Mouse (Mus musculus) midbrain, embryonic 16.5 days (tissue): Measurements from ENCODE around the gene Zswim3. TPM values are rescaled to one million over a fixed set of nuclear protein-coding genes. Genes with fewer than 3 reads are reported as not detected.
A peak's percentile ranks its signal among the peaks of the same experiment; 100 is the strongest.
"Not testable (repeated sequence)": the region's sequence is repeated elsewhere in the genome, so short reads cannot be mapped to it uniquely, and the experiment has no call there.

Source experiments
- ATAC-seq: fragments of 200-750 bp; cut with Nextera tagmentation; 2 replicates; pipeline ENCODE4 v1.8.0; 2017; ENCODE audit warnings: moderate TSS enrichment
- H3K27ac ChIP-seq: fragments of 300-500 bp; sonication (generic); 2 replicates; pipeline ENCODE4 v1.5.1; 2014; ENCODE audit warnings: mild to moderate bottlenecking, low read length, mixed read lengths
- H3K27me3 ChIP-seq: fragments of 300-500 bp; sonication (generic); 2 replicates; pipeline ENCODE4 v1.6.1; 2014; ENCODE audit warnings: low read depth, low read length, mixed read lengths; ENCODE audit not compliant: control insufficient read depth, insufficient read depth
- H3K36me3 ChIP-seq: fragments of 300-500 bp; sonication (generic); 2 replicates; pipeline ENCODE4 v1.6.1; 2014; ENCODE audit warnings: mild to moderate bottlenecking, low read length, moderate library complexity, mixed read lengths; ENCODE audit not compliant: control insufficient read depth, insufficient read depth
- H3K4me1 ChIP-seq: fragments of 300-500 bp; sonication (generic); 2 replicates; pipeline ENCODE4 v1.6.1; 2014; ENCODE audit warnings: mild to moderate bottlenecking, low read length, mixed read lengths; ENCODE audit not compliant: control insufficient read depth, insufficient read depth
- H3K4me2 ChIP-seq: fragments of 300-500 bp; sonication (generic); 2 replicates; pipeline ENCODE4 v1.6.1; 2014; ENCODE audit warnings: mild to moderate bottlenecking, low read length, mixed read lengths
- H3K4me3 ChIP-seq: fragments of 300-500 bp; sonication (generic); 2 replicates; pipeline ENCODE4 v1.5.1; 2014; ENCODE audit warnings: low read depth, mild to moderate bottlenecking, low read length, moderate library complexity, mixed read lengths
- H3K9ac ChIP-seq: fragments of 300-500 bp; sonication (generic); 2 replicates; pipeline ENCODE4 v1.6.1; 2014; ENCODE audit warnings: low read depth, low read length, mixed read lengths
- H3K9me3 ChIP-seq: fragments of 300-500 bp; sonication (generic); replicated peaks from 2 replicates; pipeline ENCODE4 v1.6.1; 2014; ENCODE audit warnings: mild to moderate bottlenecking, low read length, mixed read lengths; ENCODE audit not compliant: control insufficient read depth, poor library complexity, severe bottlenecking
- WGBS: fragments of 180-500 bp; shearing (Covaris S2); extraction: QIAGEN DNeasy Blood & Tissue Kit; methylation state at CpG from one replicate; pipeline ENCODE4 v1.1.7; 2014; 5-methylcytosine and 5-hydroxymethylcytosine counted together
- polyA plus RNA-seq: library from polyadenylated mRNA; unstranded; fragments of >200 nt; fragmentation: Nextera tagmentation; extraction: Ambion mirVana; gene quantifications from 2 replicates; pipeline ENCODE4 v1.2.1, GENCODE M21; 2015

The Zswim3 gene
- polyA plus RNA-seq, 1 experiment from 2014 or later, result 17.4 TPM

GRCm38 (mm10) chr2:164835164-164835563 lies 30.3 kb downstream of the Zswim3 start:
- H3K4me1 ChIP-seq, result peaks cover 13% of the 10 kb centered on the region
- ATAC-seq, result no peak
- no peak overlapping the region for H3K4me3 ChIP-seq
- H3K9me3 ChIP-seq, result no peaks in the 10 kb centered on the region
- H3K27ac ChIP-seq, result no peak overlapping the region
- WGBS, result 96% methylated on average over 4 of the region's 4 CpGs
- H3K36me3 ChIP-seq, result peaks cover 16% of the 10 kb centered on the region
- H3K4me2 ChIP-seq, result no peak overlapping the region
- H3K9ac ChIP-seq, result no peak overlapping the region
- H3K27me3 ChIP-seq, result no peaks in the 10 kb centered on the region

GRCm38 (mm10) chr2:164845782-164846181 lies 40.9 kb downstream of the Zswim3 start:
- H3K4me3 ChIP-seq, result no peak overlapping the region
- H3K4me2 ChIP-seq, result no peak overlapping the region
- peaks cover 3% of the 10 kb centered on the region; the same call in 1 of the 2 replicates for H3K36me3 ChIP-seq
- H3K27ac ChIP-seq, result no peak overlapping the region
- 54% methylated on average over 3 of the region's 3 CpGs for WGBS
- ATAC-seq, result no peak
- H3K9ac ChIP-seq, result no peak overlapping the region
- H3K4me1 ChIP-seq, result no peaks in the 10 kb centered on the region
- no peaks in the 10 kb centered on the region for H3K27me3 ChIP-seq
- no peaks in the 10 kb centered on the region for H3K9me3 ChIP-seq

- H3K27me3 ChIP-seq, result no peaks in the 10 kb centered on the region
- no peaks in the 10 kb centered on the region for H3K9me3 ChIP-seq
- no peak overlapping the region for H3K9ac ChIP-seq
- H3K4me3 ChIP-seq, result no peak overlapping the region
- no peak overlapping the region for H3K4me2 ChIP-seq
- no peaks in the 10 kb centered on the region for H3K36me3 ChIP-seq
- H3K4me1 ChIP-seq, result no peaks in the 10 kb centered on the region
- no peak overlapping the region for H3K27ac ChIP-seq
- WGBS, result 89% methylated on average over 8 of the region's 8 CpGs
- ATAC-seq, result no peak
Observed at GRCm38 (mm10) chr2:164850061-164850460, 45.2 kb downstream of the Zswim3 start.

- not testable (repeated sequence) for H3K27ac ChIP-seq, H3K4me3 ChIP-seq, H3K9ac ChIP-seq, ATAC-seq, H3K9me3 ChIP-seq, H3K4me2 ChIP-seq, H3K36me3 ChIP-seq, H3K27me3 ChIP-seq
- WGBS, result 74% methylated on average over 5 of the region's 5 CpGs
- peaks cover 17% of the 10 kb centered on the region for H3K4me1 ChIP-seq
Observed at GRCm38 (mm10) chr2:164855572-164855971, 50.7 kb downstream of the Zswim3 start.

GRCm38 (mm10) chr2:164856309-164857100 lies 51.6 kb downstream of the Zswim3 start:
- H3K4me1 ChIP-seq, result peaks cover 17% of the 10 kb centered on the region
- H3K9me3 ChIP-seq, result no peaks in the 10 kb centered on the region
- H3K9ac ChIP-seq, result peak overlapping the region; percentile 62; the same call in 1 of the 2 replicates
- no peaks in the 10 kb centered on the region for H3K36me3 ChIP-seq
- ATAC-seq, result peak; percentile 61
- peak overlapping the region; percentile 98 for H3K4me2 ChIP-seq
- WGBS, result 2% methylated on average over 42 of the region's 42 CpGs
- H3K27me3 ChIP-seq, result peaks cover 9% of the 10 kb centered on the region
- peak overlapping the region; percentile 50 for H3K4me3 ChIP-seq
- H3K27ac ChIP-seq, result no peak overlapping the region

- Histone ChIP-seq H3K4me3 (peak within 1 kb of the TSS; percentile 50), H3K27me3 (peaks cover 9% of the 10 kb centered on the region), H3K36me3 (no peaks in the 10 kb centered on the region), H3K9me3 (no peaks in the 10 kb centered on the region), H3K9ac (peak within 1 kb of the TSS; percentile 62), H3K27ac (peak within 1 kb of the TSS; percentile 38; the same call in 1 of the 2 replicates), H3K4me2 (peak within 1 kb of the TSS; percentile 98), H3K4me1 (peaks cover 17% of the 10 kb centered on the region)
- ATAC-seq, result peak; percentile 74
- WGBS, result under 1% methylated on average over 32 of the region's 47 CpGs
Observed at GRCm38 (mm10) chr2:164857101-164857821, 52.4 kb downstream of the Zswim3 start, which contains the start of gene Pltp. Gene Pltp (minus strand): TSS chr2:164857711.

- no peak for ATAC-seq
- Histone ChIP-seq H3K9me3 (no peaks in the 10 kb centered on the region), H3K4me2 (peak overlapping the region; percentile 98), H3K4me1 (peaks cover 17% of the 10 kb centered on the region), H3K4me3 (peak overlapping the region; percentile 50), H3K9ac (peak overlapping the region; percentile 62; the same call in 1 of the 2 replicates), H3K27ac (no peak overlapping the region), H3K36me3 (no peaks in the 10 kb centered on the region), H3K27me3 (peaks cover 9% of the 10 kb centered on the region)
- 3% methylated on average over 19 of the region's 19 CpGs for WGBS
Observed at GRCm38 (mm10) chr2:164857842-164858553, 53.1 kb downstream of the Zswim3 start.

- ATAC-seq, result no peak
- Histone ChIP-seq H3K9me3 (no peaks in the 10 kb centered on the region), H3K4me3 (no peak overlapping the region), H3K9ac (no peak overlapping the region), H3K27ac (no peak overlapping the region), H3K27me3 (peaks cover 9% of the 10 kb centered on the region), H3K4me2 (no peak overlapping the region), H3K36me3 (no peaks in the 10 kb centered on the region), H3K4me1 (peaks cover 17% of the 10 kb centered on the region)
- WGBS, result 53% methylated on average over 2 of the region's 2 CpGs
Observed at GRCm38 (mm10) chr2:164859155-164859554, 54.3 kb downstream of the Zswim3 start.
